Mouse (Mus musculus) heart, postnatal 36 days (tissue): ENCODE results near the gene Car4. TPM values are rescaled to one million over a fixed set of nuclear protein-coding genes. Genes with fewer than 3 reads are reported as not detected.

ENCODE experiments used
- DNase-seq, 2 experiments: peaks; one replicate each; pipeline ENCODE4 v3.0.0; 2021 to 2022
- intact Hi-C: fragments of 180-260 bp; cut with DNase I; formaldehyde crosslinking; loops from one replicate; pipeline ENCODE4 v1.15.1; 2025
- total RNA-seq, 2 experiments: library from RNA; stranded (reverse); gene quantifications; 2 replicates each; pipeline ENCODE4 v1.2.3; 2021

Car4 gene
- total RNA-seq, result 10 to 100 TPM; 36.6 to 67.0 TPM

DNA sequence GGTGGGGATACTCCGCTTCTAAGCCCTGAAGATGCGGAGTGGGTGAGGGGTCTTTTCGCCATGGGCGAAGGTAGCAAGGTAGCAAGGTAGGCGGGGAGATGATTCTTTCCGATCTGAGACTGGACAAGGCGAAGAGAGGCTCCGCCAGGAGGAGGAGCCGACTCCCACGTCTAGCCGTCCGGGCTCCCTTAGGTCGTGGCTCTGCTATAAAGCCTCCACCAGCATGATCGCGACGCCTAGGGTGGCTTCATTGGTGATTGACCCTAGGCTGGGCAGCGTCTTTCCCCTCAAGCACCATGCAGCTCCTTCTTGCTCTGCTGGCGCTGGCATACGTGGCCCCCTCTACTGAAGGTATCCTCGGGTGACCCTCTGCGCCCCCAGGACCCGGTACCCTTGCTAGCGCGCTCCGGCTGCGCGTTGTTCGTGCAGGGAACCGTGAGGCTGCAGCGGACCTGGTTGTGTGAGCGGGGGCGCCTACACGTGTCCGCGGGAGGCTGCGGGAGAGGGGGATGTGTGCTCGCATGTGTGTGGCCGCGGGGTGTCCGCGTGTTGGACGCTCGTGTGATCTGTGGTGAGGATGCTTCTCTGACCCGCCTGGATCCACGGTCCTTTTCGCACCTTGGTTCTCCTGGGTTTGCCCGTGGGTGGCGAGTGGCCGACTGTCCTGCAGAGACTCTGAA is at the start of gene Car4:
Gene Car4, plus strand, starts transcription at position 196 of the 680 bp plus-strand sequence.
- intact Hi-C loops, result no loop called here
- peak in 1 of 2 experiments; percentile 42 for DNase-seq

- intact Hi-C loops, result no loop called here
- no peak for DNase-seq
These were observed 49.1 kb upstream of the Car4 start for GRCm38 (mm10) chr11:84908480-84908879.

DNA sequence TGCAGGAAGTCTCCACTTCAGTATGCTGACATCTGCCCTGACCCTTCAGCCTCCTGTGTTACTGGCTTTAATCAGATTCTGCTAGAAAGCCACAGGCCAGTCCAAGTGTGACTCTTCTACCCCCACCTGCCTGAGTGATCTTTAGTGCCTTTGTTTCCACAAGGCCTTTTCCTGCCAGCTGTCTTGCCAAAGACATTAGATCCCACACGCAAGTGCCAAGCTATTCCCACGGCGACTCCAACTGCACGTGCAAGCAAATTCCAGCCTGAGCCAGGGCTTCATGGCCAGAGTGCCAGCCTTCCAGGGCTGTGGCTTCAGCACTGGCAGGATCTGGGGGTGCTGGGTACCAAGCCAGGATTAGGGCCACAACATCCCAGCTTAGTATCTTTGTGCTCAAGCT is 47.2 kb upstream of the Car4 start:
- DNase-seq, result no peak
- intact Hi-C loops, result no loop called here

DNA sequence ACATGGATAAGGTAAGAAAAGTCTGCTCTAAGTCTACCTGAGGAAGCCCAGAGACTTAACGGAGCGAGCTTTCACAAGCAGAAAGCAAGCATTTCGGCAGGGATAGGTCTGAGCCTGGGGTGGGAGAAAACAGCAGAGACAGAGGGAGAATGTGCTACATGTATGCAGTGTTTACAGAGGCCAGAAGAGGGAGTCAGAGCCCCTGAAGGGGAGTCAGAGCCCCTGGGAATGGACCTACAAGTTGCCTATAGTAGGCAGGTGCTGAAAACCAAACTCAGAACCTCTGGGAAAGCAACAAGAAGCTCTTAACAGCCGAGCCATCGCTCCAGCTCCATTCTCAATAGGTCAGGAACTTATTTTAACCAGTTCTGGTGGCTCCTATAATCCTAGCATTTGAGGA is 42.9 kb upstream of the Car4 start:
- intact Hi-C loops, result loop anchor here (5.0 kb wide), 1 partner anchor 268 kb away; no protein-coding TSS in a partner anchor
- DNase-seq, result no peak

GRCm38 (mm10) chr11:84916053-84916702 is 41.4 kb upstream of the Car4 start, which contains the start of gene Znhit3:
Znhit3 (minus strand) TSS chr11:84916366.
- DNase-seq, result peak; percentile 79 to 80
- intact Hi-C loops, result loop anchor here (5.0 kb wide), 1 partner anchor 266 kb away; no protein-coding TSS in a partner anchor

- intact Hi-C loops, result loop anchor here (5.0 kb wide), 1 partner anchor 265 kb away; no protein-coding TSS in a partner anchor
- no peak for DNase-seq
These were observed 40.8 kb upstream of the Car4 start for GRCm38 (mm10) chr11:84916703-84917300.

DNA sequence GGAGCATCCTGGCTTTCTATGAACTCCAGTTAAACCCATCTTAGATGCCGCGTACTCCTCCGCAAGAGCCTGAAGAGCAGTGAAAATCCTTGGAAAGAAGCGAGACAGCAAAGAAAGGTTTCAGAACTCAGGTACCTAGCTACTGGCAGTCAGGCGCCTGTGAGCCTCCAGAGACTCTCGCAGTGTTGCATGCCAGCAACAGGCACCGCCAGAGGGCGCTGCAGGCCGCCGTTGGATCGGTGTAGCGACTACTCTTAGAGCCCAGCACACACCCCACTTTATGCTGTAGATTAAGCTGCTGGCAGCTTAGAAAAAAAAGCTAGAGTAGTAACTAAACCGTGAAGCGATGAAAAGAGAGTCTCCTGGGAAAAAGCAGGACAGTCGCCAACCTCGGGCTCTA is 39.2 kb upstream of the Car4 start:
- peak; percentile 87 to 95 for DNase-seq
- intact Hi-C loops, result loop anchor here (1.0 to 5.0 kb wide), 3 partner anchors 60 to 264 kb away; no protein-coding TSS in a partner anchor

DNA sequence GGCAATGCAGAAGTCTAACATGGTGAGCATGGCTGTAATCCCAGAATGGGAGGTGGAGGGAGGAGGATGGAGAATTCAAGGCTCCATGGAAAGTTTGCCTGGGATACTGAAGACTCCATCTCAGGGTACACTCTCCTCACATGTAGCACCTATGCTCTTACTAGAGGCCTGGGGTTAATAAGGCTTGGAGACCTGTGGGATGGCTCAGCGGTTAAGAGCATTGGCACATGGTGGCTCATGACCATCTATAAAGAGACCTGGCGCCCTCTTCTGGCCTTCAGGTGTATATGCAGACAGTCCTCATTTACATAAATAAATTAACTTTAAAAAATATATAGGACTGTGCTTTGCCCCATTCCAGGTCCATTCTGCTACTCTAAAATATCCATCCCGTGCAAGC is 38.3 kb upstream of the Car4 start:
- intact Hi-C loops, result loop anchor here (1.0 to 5.0 kb wide), 3 partner anchors 76 to 342 kb away; no protein-coding TSS in a partner anchor
- peak in 1 of 2 experiments; percentile 30 for DNase-seq

- no peak for DNase-seq
- intact Hi-C loops, result loop anchor here (1.0 to 5.0 kb wide), 3 partner anchors 75 to 341 kb away; no protein-coding TSS in a partner anchor
These were observed 37.6 kb upstream of the Car4 start for GRCm38 (mm10) chr11:84919951-84920350.

DNA sequence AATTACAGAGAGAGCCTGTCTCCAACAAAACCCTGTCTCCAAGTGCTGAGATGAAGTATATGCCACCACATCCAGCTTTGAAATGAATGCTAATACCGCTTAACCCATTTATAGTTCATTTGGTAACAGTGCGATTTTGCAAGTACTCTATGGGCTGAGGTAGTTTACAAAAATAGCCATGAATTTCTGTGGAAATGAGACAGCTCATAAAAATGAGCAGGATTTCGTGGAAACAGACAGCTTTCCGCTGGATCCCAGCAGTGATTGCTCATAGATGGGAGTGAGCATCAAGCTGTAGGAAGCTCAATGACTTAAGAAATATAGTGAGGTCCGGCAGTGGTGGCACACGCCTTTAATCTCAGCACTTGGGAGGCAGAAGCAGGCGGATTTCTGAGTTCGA is 36.6 kb upstream of the Car4 start:
- DNase-seq, result no peak

DNA sequence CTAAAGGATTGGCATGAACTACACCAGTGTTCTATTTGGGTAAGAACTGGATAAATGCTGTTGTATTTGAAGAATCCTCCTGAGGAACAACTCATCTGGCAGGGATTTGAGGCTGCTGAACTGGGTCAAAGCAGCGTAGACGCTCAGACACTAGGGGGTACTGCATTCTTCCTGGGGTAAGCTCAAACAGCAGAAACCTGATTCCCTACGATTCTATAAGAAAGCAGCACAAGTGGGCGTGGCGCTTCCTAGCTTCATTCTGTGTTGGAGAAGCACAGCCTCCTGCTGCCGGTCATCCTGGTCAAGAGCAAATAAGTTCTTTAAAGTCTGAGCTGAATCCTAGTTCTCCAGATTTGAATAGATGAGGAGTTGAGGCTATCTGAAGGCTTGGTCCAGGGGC is 25.3 kb upstream of the Car4 start:
- no peak for DNase-seq
- intact Hi-C loops, result no loop called here

More for the DNA sequence above, 36.6 kb upstream of the Car4 start:
- intact Hi-C loops, result no loop called here

DNA sequence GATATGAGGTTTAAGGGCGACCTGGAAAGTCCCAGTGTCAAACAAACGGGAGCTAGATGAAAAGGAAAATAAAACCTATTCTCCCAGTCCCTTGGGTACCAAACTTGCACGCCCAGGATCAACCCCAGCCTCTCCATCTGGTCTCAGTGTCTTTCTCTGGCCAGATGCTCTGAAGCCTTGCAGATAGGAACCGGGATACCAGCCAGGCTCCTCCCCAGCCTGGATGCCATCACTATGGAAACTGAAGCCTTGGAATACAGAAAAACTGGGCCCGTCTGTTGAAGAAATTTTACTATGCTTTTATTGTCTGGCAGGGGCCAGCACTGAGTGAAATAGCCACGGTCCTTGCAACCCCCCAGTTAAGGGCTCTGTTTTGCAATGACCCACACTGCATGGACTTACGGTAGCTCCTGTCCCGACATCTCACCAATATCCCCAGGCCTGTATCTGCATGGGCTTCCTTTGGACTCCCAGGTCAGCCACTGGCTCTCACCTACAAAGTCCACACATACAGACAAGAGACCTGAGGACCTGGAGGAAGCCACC is 18.0 kb upstream of the Car4 start:
- DNase-seq, result no peak
- intact Hi-C loops, result no loop called here

- intact Hi-C loops, result no loop called here
- no peak for DNase-seq
These were observed 17.4 kb upstream of the Car4 start for GRCm38 (mm10) chr11:84940140-84940539.

DNA sequence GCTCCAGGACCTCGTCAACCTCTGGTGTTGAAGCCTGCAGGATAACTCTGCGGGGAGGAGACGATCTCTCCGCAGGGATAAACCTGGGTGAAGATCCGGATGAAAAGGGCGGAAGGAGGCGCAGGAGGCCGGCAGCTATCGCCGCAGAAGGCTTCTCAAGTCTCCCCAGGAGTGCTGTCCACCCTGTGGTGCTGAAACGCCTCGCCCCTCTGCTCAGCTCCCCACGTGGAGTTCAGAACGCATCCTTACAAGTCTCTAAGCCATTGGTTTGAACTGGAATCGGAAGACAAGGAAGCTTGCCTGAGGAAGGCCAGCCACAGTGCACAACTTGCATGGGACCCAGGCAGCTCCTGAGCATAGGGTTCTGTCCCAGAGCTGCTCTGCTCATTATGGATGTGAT is 13.6 kb upstream of the Car4 start:
- intact Hi-C loops, result no loop called here
- peak; percentile 29 to 45 for DNase-seq

GRCm38 (mm10) chr11:84944639-84945435 is 12.7 kb upstream of the Car4 start:
- no peak for DNase-seq
- intact Hi-C loops, result no loop called here

DNA sequence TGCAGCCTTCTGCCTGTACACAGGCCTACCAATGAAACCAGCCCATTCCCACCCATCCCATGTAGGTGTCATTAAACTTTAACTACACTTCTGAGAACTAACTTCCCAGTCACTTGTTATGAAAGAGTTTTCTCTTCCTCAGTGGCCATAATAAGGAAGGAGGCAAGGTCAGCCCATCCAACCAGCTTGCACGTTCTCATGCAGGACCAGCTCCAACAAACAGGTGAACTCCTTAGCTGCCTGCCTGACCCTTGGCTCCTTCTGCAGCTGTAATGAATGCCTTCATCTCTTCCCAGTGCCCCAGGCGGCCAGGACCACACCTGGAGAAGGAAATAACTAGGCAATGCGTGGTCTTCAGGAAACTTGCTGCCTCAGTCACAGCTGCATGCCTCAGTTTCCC is 11.7 kb upstream of the Car4 start:
- no peak for DNase-seq
- intact Hi-C loops, result no loop called here

DNA sequence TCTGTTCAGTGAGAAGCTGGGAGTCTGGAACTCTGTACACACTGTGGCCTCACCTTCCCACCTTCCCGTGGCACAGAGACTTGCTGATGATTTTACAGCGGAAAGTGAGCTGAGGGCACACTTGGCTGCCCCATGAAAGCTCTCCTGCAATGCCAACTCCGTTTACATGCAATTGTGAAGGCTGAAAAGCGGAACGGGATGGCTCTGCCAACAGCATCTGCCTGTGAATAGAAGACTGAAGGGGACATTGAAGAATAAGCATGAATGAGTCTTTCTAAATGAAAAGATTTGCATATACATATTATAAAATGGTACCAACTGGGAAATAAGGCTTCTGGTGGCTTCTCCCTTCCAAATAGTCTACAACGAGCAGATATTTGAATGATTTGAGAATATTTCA is 10.4 kb upstream of the Car4 start:
- intact Hi-C loops, result no loop called here
- no peak for DNase-seq

DNA sequence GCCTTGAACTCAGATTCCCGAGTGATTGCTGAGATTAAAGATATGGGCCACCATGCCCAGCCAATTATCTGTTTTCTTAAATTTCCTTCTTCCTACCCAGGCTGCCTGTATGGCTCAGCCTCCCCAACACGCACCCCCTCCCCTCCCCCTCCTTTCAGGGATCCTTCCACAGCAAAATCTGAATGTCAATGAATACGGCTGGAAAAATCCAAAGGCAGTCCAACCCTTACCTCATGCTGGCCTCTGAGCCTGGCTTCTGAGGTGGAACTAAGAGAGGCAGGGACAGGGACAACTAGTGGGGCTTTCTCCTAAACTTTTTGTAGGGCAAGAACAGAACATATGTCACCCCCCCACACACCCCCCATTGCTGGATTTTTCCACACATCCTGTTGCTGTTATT is 9.5 kb upstream of the Car4 start:
- DNase-seq, result no peak
- intact Hi-C loops, result no loop called here

DNA sequence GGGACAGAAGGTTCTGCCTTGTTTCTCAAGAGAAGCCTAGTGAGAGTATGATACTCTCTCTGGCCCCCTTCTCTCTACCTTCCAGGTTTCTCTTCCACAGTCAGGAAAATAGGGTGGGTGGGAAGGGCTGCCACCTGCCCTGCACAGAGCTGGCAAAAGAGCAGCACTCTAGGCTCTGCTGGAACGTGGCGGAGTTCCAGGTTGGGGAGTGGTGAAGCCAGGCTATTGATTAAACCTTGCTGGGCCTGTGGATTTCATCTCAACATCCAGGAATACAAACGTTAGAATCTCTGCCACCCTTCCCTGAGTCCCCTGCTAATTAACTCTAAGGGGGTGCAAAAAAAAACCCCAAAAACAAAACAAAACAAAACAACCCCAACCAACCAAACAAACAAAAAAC is 9.1 kb upstream of the Car4 start:
- intact Hi-C loops, result no loop called here
- DNase-seq, result no peak

DNA sequence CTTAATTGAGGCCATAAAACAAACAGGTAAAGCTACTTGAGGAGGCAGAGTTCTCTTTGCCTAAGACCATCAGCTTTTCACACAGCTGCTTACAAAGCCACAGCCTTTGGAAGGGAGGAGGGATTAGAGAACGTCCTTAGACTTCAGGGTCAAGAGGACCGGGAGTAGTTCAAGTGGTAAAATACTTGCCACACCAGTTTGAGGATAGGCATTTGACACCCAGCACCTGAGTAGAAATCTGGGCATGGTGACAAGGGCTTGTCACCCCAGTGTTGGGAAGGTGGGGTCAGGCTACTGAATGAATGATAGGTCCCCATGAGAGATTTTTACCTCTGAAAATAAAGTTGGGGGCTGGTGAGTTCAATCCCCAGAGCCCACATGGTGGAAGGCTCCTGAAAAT is 5.0 kb upstream of the Car4 start:
- intact Hi-C loops, result no loop called here
- no peak for DNase-seq
